Comparison of ENCODE assay signal across 28 mouse cellular contexts in genomic region chr11:75909702-75910429, GRCm38 (mm10). TPM values are rescaled to one million over a fixed set of nuclear protein-coding genes. Genes with fewer than 3 reads are reported as not detected.
DNase-seq lines count a peak whose midpoint lies in the region; ATAC-seq and TF ChIP-seq lines count a peak whose summit lies in the region.
"Had no signal": no experiment of that assay in that cellular context is flagged by ENCODE, and none has a peak within 500 bp of the region (broad histone marks: within the 10 kb centered on the region; RNA-seq: fewer than 3 reads in every experiment).

No protein-coding gene starts in this region.

- WGBS in kidney, adult 2 months = 87% methylated on average over 9 of the region's 9 CpGs
- 78% methylated on average over 9 of the region's 9 CpGs for WGBS in kidney, embryonic 16.5 days

- TF ChIP-seq POLR2A in kidney, adult 2 months (IDR thresholded peaks at IDR 0.05; ENCODE audit: low read depth, low read length) = no peak

- peaks cover 13% of the 10 kb centered on the region for H3K4me1 ChIP-seq in kidney, adult 2 months (ENCODE audit: control insufficient read depth, insufficient read depth, low read length)
- peaks cover 30% of the 10 kb centered on the region for H3K4me1 ChIP-seq in kidney, embryonic 16.5 days (ENCODE audit: insufficient read depth, low read length)
- H3K4me1 ChIP-seq: limb, embryonic 15.5 days had no signal

- no peaks in the 10 kb centered on the region for H3K27me3 ChIP-seq in kidney, adult 2 months (replicated peaks; ENCODE audit: control insufficient read depth, insufficient read depth, low read length)
- H3K27me3 ChIP-seq in kidney, embryonic 16.5 days (ENCODE audit: insufficient read depth, low read length) = no peaks in the 10 kb centered on the region
- H3K27me3 ChIP-seq: intestine, embryonic 15.5 days; limb, embryonic 15.5 days; liver, embryonic 13.5 days; stomach, embryonic 15.5 days had no signal

- no peak overlapping the region for H3K27ac ChIP-seq in kidney, adult 2 months (ENCODE audit: insufficient read depth, low read depth, low read length)
- H3K27ac ChIP-seq in kidney, embryonic 16.5 days (ENCODE audit: low read length) = no peak overlapping the region
- H3K27ac ChIP-seq: gastrocnemius, adult 2 months; heart, embryonic 13.5 days; hindbrain, embryonic 10.5 days; intestine, embryonic 15.5 days; limb, embryonic 10.5 days; limb, embryonic 15.5 days; liver, embryonic 13.5 days; macrophage; stomach, embryonic 15.5 days had no signal

- no peak overlapping the region for H3K9ac ChIP-seq in kidney, embryonic 16.5 days (replicated peaks; ENCODE audit: low read length)
- H3K9ac ChIP-seq: heart, embryonic 13.5 days; intestine, embryonic 15.5 days; limb, embryonic 15.5 days; liver, embryonic 13.5 days; stomach, embryonic 15.5 days had no signal

- ATAC-seq in kidney, embryonic 16.5 days (ENCODE audit: low FRiP score, low TSS enrichment) = no peak
- ATAC-seq: activated CD4-positive, CD25-positive, alpha-beta regulatory T cell, adult 4 months; forebrain, embryonic 16.5 days; hindbrain, embryonic 16.5 days; intestine, embryonic 15.5 days; lung, postnatal 0 days had no signal

- no peaks in the 10 kb centered on the region for H3K36me3 ChIP-seq in kidney, adult 2 months (ENCODE audit: control insufficient read depth, insufficient read depth, low read length)
- no peaks in the 10 kb centered on the region for H3K36me3 ChIP-seq in kidney, embryonic 16.5 days (ENCODE audit: insufficient read depth, low read length)
- H3K36me3 ChIP-seq: hindbrain, embryonic 10.5 days; intestine, embryonic 15.5 days; limb, embryonic 10.5 days; limb, embryonic 15.5 days; liver, embryonic 13.5 days; stomach, embryonic 15.5 days had no signal

- H3K9me3 ChIP-seq in kidney, embryonic 16.5 days (ENCODE audit: low read length) = no peaks in the 10 kb centered on the region; the same call in 1 of the 2 replicates
- H3K9me3 ChIP-seq: intestine, embryonic 15.5 days; limb, embryonic 15.5 days; liver, embryonic 13.5 days; stomach, embryonic 15.5 days had no signal

- DNase-seq in adrenal gland, adult 2 months = peak; percentile 22
- DNase-seq in adrenal gland, adult 18-20 months (ENCODE audit: low spot score in 2 of 2) = no peak
- DNase-seq in kidney, adult 2 months = peak; percentile 63
- peak; percentile 55 for DNase-seq in retina, postnatal 1 day
- DNase-seq in retina, embryonic 14.5 days (ENCODE audit: low spot score) = no peak
- DNase-seq in left cerebral cortex, adult 18-20 months (ENCODE audit: low spot score in 2 of 2) = no peak
- DNase-seq: adrenal gland, postnatal 10 days; cerebellum, adult 11-12 months; cerebellum, adult 9-11 months; gastrocnemius, adult 2 months; heart, postnatal 10 days; layer of hippocampus, postnatal 36 days; liver, embryonic 13.5 days; lung, adult 18-20 months; right cerebral cortex, postnatal 25 days had no signal

- no peak overlapping the region for H3K4me3 ChIP-seq in kidney, adult 2 months (ENCODE audit: insufficient read depth, low read depth, low read length)
- H3K4me3 ChIP-seq in kidney, embryonic 16.5 days (ENCODE audit: low read length) = no peak overlapping the region
- H3K4me3 ChIP-seq: erythroblast, embryonic 14.5 days; gastrocnemius, adult 2 months; heart, embryonic 13.5 days; hindbrain, embryonic 10.5 days; intestine, embryonic 15.5 days; limb, embryonic 10.5 days; limb, embryonic 15.5 days; liver, embryonic 13.5 days; stomach, embryonic 15.5 days had no signal

- H3K4me2 ChIP-seq in kidney, embryonic 16.5 days (replicated peaks; ENCODE audit: low read depth, low read length) = no peak overlapping the region
- H3K4me2 ChIP-seq: heart, embryonic 13.5 days; intestine, embryonic 15.5 days; limb, embryonic 15.5 days; liver, embryonic 13.5 days; stomach, embryonic 15.5 days had no signal

- no peak for TF ChIP-seq CTCF in kidney, adult 2 months (conservative IDR thresholded peaks at IDR 0.05; ENCODE audit: insufficient read depth, insufficient read length, low read depth, low read length)

RNA-seq across cellular contexts. Expression of gene Rph3al, which starts 28.4 kb away (rescaled TPM):
- 10 to 100 TPM; 16.6 to 18.0 TPM for total RNA-seq in adrenal gland, adult 2 months (2021)
- 19.6 and 20.4 TPM in 2 replicates for polyA plus RNA-seq in adrenal gland, adult 2 months (2012; rRNA removed)
- total RNA-seq in adrenal gland, adult 18-20 months (2021) = 10 to 100 TPM; 15.0 to 17.0 TPM
- 11.9 and 12.6 TPM in 2 replicates for polyA plus RNA-seq in kidney, adult 2 months (2012; rRNA removed)
- polyA plus RNA-seq in kidney, embryonic 16.5 days (2015; fragmentation: Nextera tagmentation; extraction: Ambion mirVana) = 17.5 and 18.0 TPM in 2 replicates
- 1 to 10 TPM; 1.9 to 2.7 TPM for total RNA-seq in left cerebral cortex, adult 18-20 months (2021)
- polyA plus RNA-seq: erythroblast, embryonic 14.5 days; macrophage had no signal

Comparison
In these comparisons a context has a peak if more than half of its experiments do, and no peak if none do; other contexts are left out.
1. DNase-seq: peak in adrenal gland, adult 2 months (single experiment), kidney, adult 2 months (single experiment) and retina, postnatal 1 day (single experiment); none in adrenal gland, adult 18-20 months (0 of 2), retina, embryonic 14.5 days (single experiment) and left cerebral cortex, adult 18-20 months (0 of 2).
2. RNA of gene Rph3al, which starts 28.4 kb away (total RNA-seq): 16.6 to 18.0 TPM in adrenal gland, adult 2 months and 15.0 to 17.0 TPM in adrenal gland, adult 18-20 months; 1.9 to 2.7 TPM in left cerebral cortex, adult 18-20 months; every median in the first group is over 4 times any median in the second.